Mouse (Mus musculus) urinary bladder, postnatal 36 days (tissue): ENCODE measurements at regions not wholly inside any gene's neighbourhood (a gene's known extent, or its start where the extent isn't known, plus 50 kb on each side); places are given as distances from the start of the nearest gene placed in this dataset.

Experiments used
- DNase-seq, 2 experiments: peaks; one replicate each; pipeline ENCODE4 v3.0.0; 2022; ENCODE audit warnings: low spot score in 2 of 2, mixed read lengths in 1 of 2

GRCm38 (mm10) chr8:26688745-26689478 is 288.2 kb upstream of the Zfp703 start:
- DNase-seq: no peak

DNA sequence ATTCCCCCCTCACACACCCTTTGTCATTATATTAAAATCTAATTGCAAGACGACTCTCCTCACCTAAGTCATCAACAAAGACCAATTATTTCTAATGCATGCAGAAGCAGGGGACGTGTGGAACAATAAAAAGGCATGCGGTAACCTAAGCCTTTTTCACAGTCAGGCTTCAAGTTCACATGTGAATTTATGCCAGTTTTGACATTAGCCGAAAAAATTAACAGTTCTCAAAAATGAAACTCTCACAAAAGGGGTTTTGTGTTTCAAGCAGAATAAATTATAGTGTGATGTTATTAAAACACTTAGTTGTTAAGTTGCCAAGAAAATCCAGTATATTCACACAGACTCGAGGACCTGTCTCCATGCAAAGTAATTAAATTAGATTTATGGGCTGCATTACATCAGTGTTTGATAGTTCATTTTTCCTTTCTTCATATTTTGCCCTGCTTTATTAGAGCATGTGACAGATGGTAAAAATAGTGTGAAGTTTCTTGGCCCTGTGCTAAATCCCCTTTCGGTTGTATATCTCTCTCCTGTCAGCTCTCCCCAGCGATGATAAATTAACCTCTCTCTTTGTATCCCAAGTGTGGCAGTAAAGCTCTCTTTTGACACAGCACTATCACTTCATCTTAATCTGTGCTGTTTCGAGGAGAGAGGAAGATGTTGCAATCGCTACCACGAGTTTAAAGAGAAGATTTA is 287.5 kb upstream of the Zfp703 start:
- DNase-seq: peak; percentile 2 to 5

- DNase-seq: peak; percentile 19 to 26
Measured at GRCm38 (mm10) chr8:26690178-26690735, 286.9 kb upstream of the Zfp703 start.

DNA sequence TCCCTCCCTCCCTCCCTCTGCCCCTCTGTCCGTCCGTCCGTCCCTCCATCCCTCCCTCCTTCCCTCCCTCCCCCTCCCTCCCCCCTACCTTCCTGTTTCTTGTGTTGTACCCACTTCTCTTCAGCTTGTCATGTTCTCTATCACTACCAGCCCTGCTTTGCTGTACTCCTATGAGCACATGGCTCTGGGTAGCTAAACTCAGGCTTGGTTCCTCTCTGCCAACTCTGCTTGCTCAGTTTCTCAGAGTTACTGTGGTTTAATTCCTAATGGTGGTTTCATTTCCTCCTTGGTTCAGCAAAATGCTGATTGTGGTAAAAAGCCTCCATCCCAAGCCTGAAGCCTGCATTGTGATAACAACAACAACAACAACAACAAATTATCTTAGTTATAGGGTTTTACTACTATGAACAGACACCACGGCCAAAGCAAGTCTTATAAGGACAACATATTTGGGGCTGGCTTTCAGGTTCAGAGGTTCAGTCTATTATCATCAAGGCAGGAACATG is 279.5 kb upstream of the Zfp703 start:
- DNase-seq: no peak

DNA sequence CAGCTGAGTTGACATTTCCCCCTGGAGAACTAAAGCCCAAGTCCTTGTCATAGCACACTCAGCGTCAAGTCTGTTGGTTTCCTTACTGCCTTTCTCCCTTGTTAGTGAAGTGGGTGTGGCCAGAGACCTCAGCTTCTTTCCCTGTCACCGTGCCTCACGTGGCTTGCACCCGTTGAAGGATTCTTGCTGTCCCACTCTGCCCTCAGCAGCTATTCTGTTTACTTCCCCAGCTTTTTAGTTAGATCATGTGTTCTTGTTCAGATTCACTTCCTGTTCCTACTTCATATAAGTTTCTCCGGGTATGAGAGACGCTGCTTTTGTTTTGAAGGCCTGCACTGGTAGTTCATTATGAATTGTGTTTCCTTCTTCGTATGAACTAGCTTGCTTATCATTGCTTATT is 278.5 kb upstream of the Zfp703 start:
- DNase-seq: peak in 1 of 2 experiments; percentile 21

GRCm38 (mm10) chr8:26706048-26706767 is 270.9 kb upstream of the Zfp703 start:
- no peak for DNase-seq

DNA sequence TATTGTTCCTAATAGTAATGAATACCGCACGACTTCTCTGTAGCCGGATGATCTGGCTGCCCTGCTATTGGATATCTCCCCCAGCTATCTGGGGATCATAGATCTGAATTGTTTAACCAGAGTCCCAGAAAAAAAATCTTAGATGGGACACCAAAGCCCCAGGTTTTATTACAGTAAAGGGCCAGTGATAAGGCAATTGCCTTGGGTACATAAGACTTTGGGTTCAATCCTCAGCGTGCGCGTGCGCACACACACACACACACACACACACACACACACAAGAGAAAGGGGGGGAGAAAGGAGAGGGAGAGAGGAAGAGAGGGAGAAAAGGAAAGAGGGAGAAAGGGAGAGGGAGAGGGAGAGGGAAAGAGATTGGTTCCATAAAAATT is 270.4 kb upstream of the Zfp703 start:
- no peak for DNase-seq

DNA sequence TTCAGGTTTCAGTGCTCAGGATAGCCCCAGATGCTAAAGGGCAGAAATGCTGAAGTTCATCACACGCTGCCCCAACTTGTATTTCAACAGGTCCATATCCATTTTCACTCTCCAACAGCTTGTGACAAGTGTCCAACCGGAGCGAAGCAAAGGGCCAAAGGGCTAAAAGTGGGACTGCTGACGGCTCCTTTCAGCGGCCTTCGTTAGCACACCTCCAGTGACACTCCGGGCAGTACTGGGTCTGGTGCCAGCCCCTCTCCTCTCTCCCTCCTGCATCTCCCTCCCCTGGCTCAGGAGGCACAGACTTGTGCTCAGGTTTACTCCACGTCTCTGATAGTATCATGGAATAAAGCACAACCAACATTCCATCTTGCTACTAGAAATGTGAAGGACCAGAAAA is 263.3 kb upstream of the Zfp703 start:
- no peak for DNase-seq

GRCm38 (mm10) chr8:26714714-26715113 is 262.4 kb upstream of the Zfp703 start:
- no peak for DNase-seq

GRCm38 (mm10) chr8:26718409-26719355 is 258.4 kb upstream of the Zfp703 start:
- no peak for DNase-seq

DNA sequence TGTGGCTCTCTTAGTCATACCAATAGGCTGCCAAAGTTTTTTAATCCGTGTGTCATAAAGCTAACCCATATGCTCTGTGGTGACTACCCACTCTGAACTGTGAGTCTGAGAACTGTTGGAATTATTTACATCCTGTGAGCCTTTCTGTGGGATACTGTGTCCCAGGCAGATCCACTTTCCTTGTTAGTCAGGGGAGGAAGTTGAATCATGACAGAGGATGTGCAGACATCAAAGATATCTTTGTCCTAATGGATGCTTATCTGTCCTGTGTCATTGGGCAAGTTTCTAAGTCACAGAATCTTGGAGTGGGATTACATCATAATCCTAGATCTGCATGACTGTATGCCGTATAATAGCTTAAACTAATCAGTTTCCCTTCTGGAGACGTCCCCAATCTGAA is 254.4 kb upstream of the Zfp703 start:
- no peak for DNase-seq

- no peak for DNase-seq
Measured at GRCm38 (mm10) chr8:26724628-26725027, 252.5 kb upstream of the Zfp703 start.

DNA sequence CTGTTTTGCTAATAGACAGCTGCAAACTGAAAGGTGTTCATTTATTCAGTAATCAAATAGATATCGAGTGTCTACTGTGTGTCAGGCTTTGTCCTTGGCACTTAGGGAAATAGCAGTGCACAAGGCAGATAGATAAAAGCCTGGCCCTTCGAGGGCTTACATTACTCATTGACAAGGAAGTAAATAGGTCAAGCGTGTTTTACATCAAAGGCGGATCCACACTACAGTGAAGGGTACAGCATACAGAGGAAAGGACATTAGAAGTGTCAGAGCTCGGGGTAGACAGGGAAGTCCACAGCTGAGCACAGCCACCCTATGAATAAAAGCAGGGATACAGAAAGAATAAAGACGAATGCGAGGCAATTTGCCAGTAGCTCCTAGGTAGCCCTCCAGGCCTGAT is 251.6 kb upstream of the Zfp703 start:
- no peak for DNase-seq

GRCm38 (mm10) chr8:26729351-26729750 is 247.8 kb upstream of the Zfp703 start:
- no peak for DNase-seq

DNA sequence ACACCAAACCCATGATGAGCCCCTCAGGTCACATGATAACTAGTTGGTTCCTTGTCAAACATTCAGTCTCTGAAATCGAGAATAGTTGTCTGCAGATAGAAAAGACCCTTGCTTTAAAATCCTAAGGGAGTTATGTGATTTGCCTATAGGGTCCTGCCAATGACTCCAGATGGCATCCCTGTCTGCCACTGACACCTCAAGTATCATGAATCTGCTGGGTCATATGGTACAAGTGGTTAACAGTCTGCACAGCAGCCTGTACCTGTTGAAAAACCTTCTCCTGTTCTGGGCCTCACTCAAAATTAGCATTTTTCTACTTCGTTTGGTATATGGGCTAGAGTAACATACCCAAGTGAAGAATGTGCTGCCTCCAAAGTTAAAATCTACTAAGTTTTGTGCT is 246.0 kb upstream of the Zfp703 start:
- DNase-seq: no peak

GRCm38 (mm10) chr8:26744424-26744823 is 232.7 kb upstream of the Zfp703 start:
- DNase-seq: no peak

DNA sequence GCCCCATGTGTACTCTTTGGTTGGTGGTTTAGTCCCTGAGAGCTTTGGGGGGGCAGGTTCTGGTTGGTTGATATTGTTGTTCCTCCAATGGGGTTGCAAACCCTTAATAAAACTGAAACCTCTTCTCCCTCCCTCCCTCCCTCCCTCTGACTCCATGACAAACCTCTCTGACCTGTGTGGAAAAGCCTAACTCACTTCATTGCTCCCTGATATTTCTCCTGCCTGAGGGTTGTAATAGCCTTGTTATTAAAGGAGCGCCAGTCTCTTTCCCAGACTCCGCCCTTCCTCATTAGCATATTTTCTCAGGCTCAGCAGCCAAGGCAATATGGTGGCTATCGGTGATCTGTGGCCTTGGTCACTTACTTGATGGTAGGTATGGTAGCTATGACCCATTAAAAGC is 230.3 kb upstream of the Zfp703 start:
- no peak for DNase-seq

DNA sequence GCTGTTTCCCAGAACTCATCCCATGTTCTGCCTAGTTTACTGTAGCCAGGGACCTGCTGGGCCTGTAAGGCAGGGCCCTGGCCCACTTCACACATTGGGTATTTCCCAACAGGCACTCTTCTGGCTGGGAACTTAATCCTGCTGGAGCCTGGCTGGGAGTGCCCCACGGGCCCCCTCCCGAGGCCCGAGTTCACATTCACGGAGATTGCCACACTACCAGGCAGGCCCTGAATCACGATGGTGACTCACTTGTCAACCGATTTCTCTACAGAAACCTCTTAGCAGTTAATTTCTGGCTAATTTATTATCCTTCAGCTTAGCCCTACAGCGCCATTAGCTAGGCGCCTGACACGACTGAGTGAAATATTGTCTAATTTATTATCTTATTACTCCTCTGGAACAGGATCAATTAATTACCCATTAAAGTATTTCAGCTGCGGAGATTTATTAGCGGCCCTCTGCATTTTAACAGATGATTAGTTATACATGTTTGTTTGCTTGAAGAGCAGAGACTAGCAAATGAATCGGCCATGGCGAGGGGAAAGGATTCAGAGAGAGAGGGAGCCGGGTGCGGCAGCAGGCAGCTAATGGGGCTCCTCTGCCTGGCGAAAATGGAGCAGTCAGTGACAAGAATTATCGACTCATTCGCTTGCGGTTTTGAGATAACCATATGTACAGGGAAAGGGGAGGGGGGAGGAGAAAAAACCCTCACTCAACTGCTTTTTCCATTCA is 229.7 kb upstream of the Zfp703 start:
- peak; percentile 55 to 74 for DNase-seq

DNA sequence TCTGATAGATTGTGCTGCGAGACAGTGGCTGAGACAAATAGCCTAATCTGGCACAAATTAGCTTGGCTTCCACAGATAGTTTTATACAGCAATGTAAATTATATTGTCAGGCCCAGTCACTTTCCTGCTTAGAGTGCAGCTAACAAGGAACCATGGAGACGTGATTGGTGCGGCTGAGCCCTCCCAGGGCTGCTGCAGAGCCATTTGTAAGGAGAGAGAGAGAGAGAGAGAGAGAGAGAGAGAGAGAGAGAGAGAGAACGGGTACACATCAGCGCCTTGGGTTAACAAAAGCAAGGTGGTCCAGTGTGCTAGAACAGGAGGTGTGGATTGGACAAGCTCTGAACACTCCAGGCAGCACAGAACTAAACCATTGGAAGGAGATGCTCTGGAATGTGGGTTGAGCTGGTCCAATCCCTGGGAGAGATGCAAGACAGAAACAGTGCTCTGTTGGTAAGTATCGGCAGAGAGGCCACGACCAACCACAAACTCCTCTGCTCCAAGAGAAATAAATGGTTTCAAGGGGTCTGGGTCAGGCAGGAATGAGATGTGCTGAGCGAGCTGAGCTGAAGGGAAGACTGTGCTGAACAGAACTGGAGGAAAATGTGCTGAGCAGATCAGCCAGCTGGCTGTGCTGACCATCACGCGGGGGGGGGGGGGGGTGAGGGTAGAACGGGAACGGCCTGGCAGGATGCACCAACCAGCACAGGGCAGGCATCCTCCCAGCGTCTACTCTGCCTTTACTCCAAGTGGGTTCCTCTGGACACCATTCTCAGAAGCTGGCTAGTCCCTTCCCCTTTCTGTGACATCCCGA is 228.8 kb upstream of the Zfp703 start:
- DNase-seq: no peak

DNA sequence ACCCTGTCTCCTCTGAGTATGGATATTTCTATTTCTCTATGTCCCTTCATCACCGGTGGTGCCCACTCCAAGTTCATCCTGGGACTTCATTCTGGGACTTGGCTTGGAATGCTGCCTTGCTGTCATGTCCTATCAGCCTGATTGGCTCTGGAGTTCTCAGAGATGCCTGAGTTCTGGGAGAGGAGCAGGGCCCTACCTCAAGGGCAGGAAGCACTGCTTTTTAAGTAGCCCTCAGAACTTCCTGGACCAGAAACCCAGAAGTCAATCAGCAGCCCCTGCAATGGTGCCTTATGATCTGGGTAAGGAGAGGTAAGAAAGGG is 228.2 kb upstream of the Zfp703 start:
- no peak for DNase-seq
